Mouse (Mus musculus) hematopoietic stem cell, adult 5-6 weeks (primary cell): ENCODE data around the gene Mapk3. TPM values are rescaled to one million over a fixed set of nuclear protein-coding genes. Genes with fewer than 3 reads are reported as not detected.

Experiments
- ATAC-seq, 2 experiments: fragments of 125-278 bp in 1 of 2; replicated peaks in 1 of 2; 2 replicates each; pipeline ENCODE4 v1.8.0; 2016 to 2017; ENCODE audit warnings: inconsistent platforms in 2 of 2, mild to moderate bottlenecking in 2 of 2, moderate number of reproducible peaks in 2 of 2, low read depth in 1 of 2, moderate TSS enrichment in 1 of 2; ENCODE audit not compliant: low FRiP score in 2 of 2, poor library complexity in 2 of 2, severe bottlenecking in 2 of 2, insufficient read depth in 1 of 2, low TSS enrichment in 1 of 2
- total RNA-seq: library from RNA; stranded (forward); fragments of 172-1452, 232-1000 nt; gene quantifications from 2 replicates; pipeline ENCODE4 v1.2.3, GENCODE M21; 2017

Mapk3 gene
- total RNA-seq, 1 experiment from 2014 or later: 35.8 TPM

DNA sequence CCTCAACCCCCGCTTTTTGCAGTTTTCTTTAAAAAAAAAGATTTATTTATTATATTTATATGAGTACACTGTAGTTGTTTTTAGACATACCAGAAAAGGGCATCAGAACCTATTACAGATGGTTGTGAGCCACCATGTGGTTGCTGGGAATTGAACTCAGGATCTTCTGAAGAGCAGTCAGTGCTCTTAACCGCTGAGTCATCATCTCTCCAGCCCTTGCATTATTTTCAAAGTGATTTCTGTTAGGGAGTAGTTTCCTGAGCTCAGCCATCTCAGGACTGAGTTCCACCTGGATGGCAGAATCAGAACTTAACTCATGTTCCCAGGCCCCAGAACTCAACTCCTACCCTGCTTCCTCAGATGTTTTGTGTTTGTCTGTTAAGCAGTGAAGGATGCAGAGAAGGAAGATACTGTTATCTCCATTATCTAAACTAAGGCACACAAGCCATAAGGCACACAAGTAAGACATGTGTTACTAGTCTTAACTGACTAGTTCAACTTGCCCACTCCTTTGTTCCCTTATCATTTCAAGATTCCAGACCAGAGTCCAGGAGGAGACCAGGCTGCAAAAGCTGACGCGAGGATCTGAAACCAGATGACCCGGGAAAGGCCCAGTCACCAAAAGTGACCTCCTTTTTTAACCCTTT, 50.4 kb downstream of the Mapk3 start:
- ATAC-seq: no peak

Other genes starting within 250 kb of the Mapk3 start
- gene Eif3c, start 193.2 kb upstream of the Mapk3 start, total RNA-seq: 187 and 207 TPM in 2 replicates
- gene Apobr, start 174.7 kb upstream of the Mapk3 start, total RNA-seq: 24.8 and 26.0 TPM in 2 replicates
- 26.1 and 57.4 TPM in 2 replicates for gene Cln3, start 173.8 kb upstream of the Mapk3 start, total RNA-seq
- 3.2 and 3.6 TPM in 2 replicates for gene Il27, start 164.7 kb upstream of the Mapk3 start, total RNA-seq
- gene Nupr1, start 128.7 kb upstream of the Mapk3 start, total RNA-seq: 6.2 and 6.6 TPM in 2 replicates
- gene Sgf29, start 110.3 kb upstream of the Mapk3 start, total RNA-seq: 33.2 and 46.9 TPM in 2 replicates
- gene Sult1a1, start 83.2 kb upstream of the Mapk3 start, total RNA-seq: 8.2 and 17.1 TPM in 2 replicates
- 73.1 and 88.6 TPM in 2 replicates for gene Bola2, start 64.2 kb upstream of the Mapk3 start, total RNA-seq
- gene Slx1b, start 63.8 kb upstream of the Mapk3 start, total RNA-seq: 4.1 and 6.3 TPM in 2 replicates
- 352 and 456 TPM in 2 replicates for gene Coro1a, start 51.8 kb upstream of the Mapk3 start, total RNA-seq
- gene Gdpd3, start 6.7 kb downstream of the Mapk3 start, total RNA-seq: 3.3 and 16.4 TPM in 2 replicates
- 50.3 and 74.9 TPM in 2 replicates for gene Ypel3, start 17.4 kb downstream of the Mapk3 start, total RNA-seq
- 0.25 TPM in 1 of 2 replicates, not detected in the other for gene Tbx6, start 21.9 kb downstream of the Mapk3 start, total RNA-seq
- 119 and 131 TPM in 2 replicates for gene Ppp4c, start 32.9 kb downstream of the Mapk3 start, total RNA-seq
- gene Fam57b, start 38.1 kb downstream of the Mapk3 start, total RNA-seq: not detected in 2 replicates
- gene 4930451I11Rik, start 72.0 kb downstream of the Mapk3 start, total RNA-seq: not detected in 2 replicates
- gene Doc2a, start 87.8 kb downstream of the Mapk3 start, total RNA-seq: not detected in 2 replicates
- 128 and 398 TPM in 2 replicates for gene Hirip3, start 102.4 kb downstream of the Mapk3 start, total RNA-seq
- gene Ino80e, start 102.8 kb downstream of the Mapk3 start, total RNA-seq: 33.2 and 35.6 TPM in 2 replicates
- 31.7 and 32.7 TPM in 2 replicates for gene Taok2, start 125.1 kb downstream of the Mapk3 start, total RNA-seq
- gene Tmem219, start 163.3 kb downstream of the Mapk3 start, total RNA-seq: 14.5 and 25.6 TPM in 2 replicates
- 9.3 and 15.8 TPM in 2 replicates for gene Kctd13, start 169.3 kb downstream of the Mapk3 start, total RNA-seq
- gene Asphd1, start 190.0 kb downstream of the Mapk3 start, total RNA-seq: not detected in 2 replicates
- 0.25 and 0.63 TPM in 2 replicates for gene Sez6l2, start 191.0 kb downstream of the Mapk3 start, total RNA-seq
- gene Cdipt, start 216.3 kb downstream of the Mapk3 start, total RNA-seq: 33.1 and 56.3 TPM in 2 replicates
- 1.6 and 2.3 TPM in 2 replicates for gene Cdiptos, start 216.5 kb downstream of the Mapk3 start, total RNA-seq